Mouse (Mus musculus) urinary bladder, postnatal 36 days (tissue): ENCODE data around the gene Banp.

Experiments
- DNase-seq, 2 experiments: peaks; one replicate each; pipeline ENCODE4 v3.0.0; 2022; ENCODE audit warnings: low spot score in 2 of 2, mixed read lengths in 1 of 2

Banp gene

GRCm38 (mm10) chr8:122018046-122018831 is 68.7 kb downstream of the Banp start:
- DNase-seq = peak in 1 of 2 experiments; percentile 37

GRCm38 (mm10) chr8:122019162-122019561 is 69.6 kb downstream of the Banp start:
- DNase-seq = no peak

- no peak for DNase-seq
Measured at GRCm38 (mm10) chr8:122020050-122020771, 70.7 kb downstream of the Banp start.

- peak in 1 of 2 experiments; percentile 35 for DNase-seq
Measured at GRCm38 (mm10) chr8:122021725-122022124, 72.2 kb downstream of the Banp start.

GRCm38 (mm10) chr8:122022274-122022673 is 72.7 kb downstream of the Banp start:
- DNase-seq = no peak

- no peak for DNase-seq
Measured at GRCm38 (mm10) chr8:122022705-122023104, 73.2 kb downstream of the Banp start.

GRCm38 (mm10) chr8:122025546-122025945 is 76.0 kb downstream of the Banp start:
- DNase-seq = no peak

GRCm38 (mm10) chr8:122028116-122028515 is 78.6 kb downstream of the Banp start:
- no peak for DNase-seq

- no peak for DNase-seq
Measured at GRCm38 (mm10) chr8:122030965-122031364, 81.4 kb downstream of the Banp start.

GRCm38 (mm10) chr8:122032741-122033140 is 83.2 kb downstream of the Banp start:
- no peak for DNase-seq

GRCm38 (mm10) chr8:122035543-122035942 is 86.0 kb downstream of the Banp start:
- DNase-seq = no peak

- DNase-seq = no peak
Measured at GRCm38 (mm10) chr8:122036325-122036724, 86.8 kb downstream of the Banp start.

- DNase-seq = no peak
Measured at GRCm38 (mm10) chr8:122037279-122037678, 87.7 kb downstream of the Banp start.

- no peak for DNase-seq
Measured at GRCm38 (mm10) chr8:122038076-122038475, 88.5 kb downstream of the Banp start.

GRCm38 (mm10) chr8:122039452-122039851 is 89.9 kb downstream of the Banp start:
- no peak for DNase-seq

- DNase-seq = peak in 1 of 2 experiments; percentile 49
Measured at GRCm38 (mm10) chr8:122047206-122047870, 97.8 kb downstream of the Banp start.

GRCm38 (mm10) chr8:122049266-122049665 is 99.7 kb downstream of the Banp start:
- DNase-seq = no peak

- no peak for DNase-seq
Measured at GRCm38 (mm10) chr8:122049923-122050322, 100.4 kb downstream of the Banp start.

GRCm38 (mm10) chr8:122050620-122051019 is 101.1 kb downstream of the Banp start:
- DNase-seq = no peak

GRCm38 (mm10) chr8:122055321-122055720 is 105.8 kb downstream of the Banp start:
- no peak for DNase-seq

- DNase-seq = no peak
Measured at GRCm38 (mm10) chr8:122056113-122056512, 106.6 kb downstream of the Banp start.

- DNase-seq = no peak
Measured at GRCm38 (mm10) chr8:122056882-122057281, 107.3 kb downstream of the Banp start.
